Mouse (Mus musculus) T-cell, adult 2 months (primary cell): Measurements from ENCODE around the gene Fcgr4.
"Not testable (repeated sequence)": the region's sequence is repeated elsewhere in the genome, so short reads cannot be mapped to it uniquely, and the experiment has no call there.

Experiments
- DNase-seq: peaks from one replicate; pipeline ENCODE4 v3.0.0; 2022; ENCODE audit warnings: low spot score

Gene Fcgr4

GRCm38 (mm10) chr1:171018737-171019136, at the start of gene Fcgr4:
Gene Fcgr4, plus strand, starts transcription at chr1:171018920.
- no peak for DNase-seq

- no peak for DNase-seq
Observed at GRCm38 (mm10) chr1:170972494-170972893, 46.2 kb upstream of the Fcgr4 start.

- no peak for DNase-seq
Observed at GRCm38 (mm10) chr1:170972936-170973335, 45.8 kb upstream of the Fcgr4 start.

GRCm38 (mm10) chr1:170974171-170974570, 44.5 kb upstream of the Fcgr4 start:
- DNase-seq: no peak

- DNase-seq: no peak
Observed at GRCm38 (mm10) chr1:170974736-170975135, 44.0 kb upstream of the Fcgr4 start.

- DNase-seq: not testable (repeated sequence)
Observed at GRCm38 (mm10) chr1:170975350-170975749, 43.4 kb upstream of the Fcgr4 start.

- no peak for DNase-seq
Observed at GRCm38 (mm10) chr1:170975751-170976161, 43.0 kb upstream of the Fcgr4 start.

- no peak for DNase-seq
Observed at GRCm38 (mm10) chr1:170976447-170976846, 42.3 kb upstream of the Fcgr4 start, which contains the start of gene Fcgr2b. Gene Fcgr2b, minus strand, starts transcription at chr1:170976547.

GRCm38 (mm10) chr1:170978601-170979000, 40.1 kb upstream of the Fcgr4 start:
- DNase-seq: no peak

GRCm38 (mm10) chr1:170981679-170982078, 37.0 kb upstream of the Fcgr4 start:
- not testable (repeated sequence) for DNase-seq

- DNase-seq: no peak
Observed at GRCm38 (mm10) chr1:170982301-170982700, 36.4 kb upstream of the Fcgr4 start.

GRCm38 (mm10) chr1:170983066-170983465, 35.7 kb upstream of the Fcgr4 start:
- DNase-seq: no peak

- no peak for DNase-seq
Observed at GRCm38 (mm10) chr1:170985092-170985491, 33.6 kb upstream of the Fcgr4 start.

GRCm38 (mm10) chr1:170985861-170986260, 32.9 kb upstream of the Fcgr4 start:
- DNase-seq: no peak

- DNase-seq: no peak
Observed at GRCm38 (mm10) chr1:170989656-170990055, 29.1 kb upstream of the Fcgr4 start.

GRCm38 (mm10) chr1:170992550-170992949, 26.2 kb upstream of the Fcgr4 start:
- peak; percentile 10 for DNase-seq

GRCm38 (mm10) chr1:170996034-170996433, 22.7 kb upstream of the Fcgr4 start:
- no peak for DNase-seq

- peak; percentile 33 for DNase-seq
Observed at GRCm38 (mm10) chr1:170996753-170997152, 22.0 kb upstream of the Fcgr4 start.

GRCm38 (mm10) chr1:170997756-170998655, 20.7 kb upstream of the Fcgr4 start:
- peak; percentile 27 for DNase-seq

- no peak for DNase-seq
Observed at GRCm38 (mm10) chr1:170999811-171000210, 18.9 kb upstream of the Fcgr4 start.

- no peak for DNase-seq
Observed at GRCm38 (mm10) chr1:171005081-171005480, 13.6 kb upstream of the Fcgr4 start.

- DNase-seq: no peak
Observed at GRCm38 (mm10) chr1:171005586-171005985, 13.1 kb upstream of the Fcgr4 start.

GRCm38 (mm10) chr1:171006335-171006734, 12.4 kb upstream of the Fcgr4 start:
- no peak for DNase-seq

- DNase-seq: no peak
Observed at GRCm38 (mm10) chr1:171006905-171007304, 11.8 kb upstream of the Fcgr4 start.
